Mouse (Mus musculus) hindbrain, embryonic 14.5 days (tissue): ENCODE measurements at regions not wholly inside any gene's neighbourhood (a gene's known extent, or its start where the extent isn't known, plus 50 kb on each side); places are given as distances from the start of the nearest gene placed in this dataset.

Experiments used
- ATAC-seq: fragments of 200-750 bp; cut with Nextera tagmentation; 2 replicates; pipeline ENCODE4 v1.8.0; 2017; ENCODE audit warnings: moderate number of reproducible peaks, mild to moderate bottlenecking, moderate TSS enrichment, moderate library complexity; ENCODE audit not compliant: low FRiP score
- DNase-seq: peaks from one replicate; pipeline ENCODE4 v3.0.0-alpha.2; 2015; ENCODE audit warnings: low spot score
- H3K27ac ChIP-seq: fragments of 300-500 bp; sonication (generic); 2 replicates; pipeline ENCODE4 v1.5.1; 2014; ENCODE audit warnings: mild to moderate bottlenecking, moderate library complexity
- H3K27me3 ChIP-seq: fragments of 300-500 bp; sonication (generic); 2 replicates; pipeline ENCODE4 v1.6.1; 2014; ENCODE audit warnings: mild to moderate bottlenecking, low read length, mixed read lengths; ENCODE audit not compliant: control insufficient read depth, insufficient read depth
- H3K36me3 ChIP-seq: fragments of 300-500 bp; sonication (generic); replicated peaks from 2 replicates; pipeline ENCODE4 v1.6.1; 2014; ENCODE audit not compliant: control insufficient read depth, insufficient read depth
- H3K4me1 ChIP-seq: fragments of 300-500 bp; sonication (generic); replicated peaks from 2 replicates; pipeline ENCODE4 v1.6.1; 2014; ENCODE audit warnings: antibody characterized with exemption, low read length, mixed read lengths; ENCODE audit not compliant: control insufficient read depth, insufficient read depth
- H3K4me2 ChIP-seq: fragments of 300-500 bp; sonication (generic); replicated peaks from 2 replicates; pipeline ENCODE4 v1.6.1; 2014; ENCODE audit warnings: mild to moderate bottlenecking, moderate library complexity
- H3K4me3 ChIP-seq: fragments of 300-500 bp; sonication (generic); replicated peaks from 2 replicates; pipeline ENCODE4 v1.5.1; 2014; ENCODE audit warnings: mild to moderate bottlenecking, low read length
- H3K9ac ChIP-seq: fragments of 300-500 bp; sonication (generic); 2 replicates; pipeline ENCODE4 v1.6.1; 2014
- H3K9me3 ChIP-seq: fragments of 300-500 bp; sonication (generic); 2 replicates; pipeline ENCODE4 v1.6.1; 2016; ENCODE audit warnings: low read length; ENCODE audit not compliant: control insufficient read depth
- WGBS: fragments of 180-500 bp; shearing (Covaris S2); extraction: QIAGEN DNeasy Blood & Tissue Kit; methylation state at CpG from one replicate; pipeline ENCODE4 v1.1.7; 2014; 5-methylcytosine and 5-hydroxymethylcytosine counted together

GRCm38 (mm10) chr2:122949031-122949430 is 184.0 kb downstream of the Sqor start:
- no peak for DNase-seq
- Histone ChIP-seq H3K9ac (no peak overlapping the region), H3K9me3 (no peaks in the 10 kb centered on the region), H3K27ac (no peak overlapping the region), H3K4me1 (peaks cover 9% of the 10 kb centered on the region; the same call in 1 of the 2 replicates), H3K4me2 (no peak overlapping the region), H3K4me3 (no peak overlapping the region), H3K27me3 (no peaks in the 10 kb centered on the region), H3K36me3 (no peaks in the 10 kb centered on the region)
- ATAC-seq: no peak
- WGBS: 88% methylated on average over 3 of the region's 3 CpGs

- no peak overlapping the region for H3K27ac ChIP-seq
- ATAC-seq: no peak
- no peaks in the 10 kb centered on the region for H3K9me3 ChIP-seq
- H3K36me3 ChIP-seq: no peaks in the 10 kb centered on the region
- H3K4me3 ChIP-seq: no peak overlapping the region
- H3K9ac ChIP-seq: no peak overlapping the region
- H3K4me1 ChIP-seq: no peaks in the 10 kb centered on the region
- no peak for DNase-seq
- no peaks in the 10 kb centered on the region for H3K27me3 ChIP-seq
- no peak overlapping the region for H3K4me2 ChIP-seq
- WGBS: 83% methylated on average over 4 of the region's 4 CpGs
Observed at GRCm38 (mm10) chr2:122961701-122962100, 196.7 kb downstream of the Sqor start.

- no peaks in the 10 kb centered on the region for H3K36me3 ChIP-seq
- H3K27ac ChIP-seq: no peak overlapping the region
- H3K4me2 ChIP-seq: no peak overlapping the region
- 0 out of 2 replicates have a peak, but pooled peaks cover 4% of the 10 kb centered on the region for H3K9me3 ChIP-seq
- H3K4me1 ChIP-seq: no peaks in the 10 kb centered on the region
- no peak overlapping the region for H3K4me3 ChIP-seq
- H3K27me3 ChIP-seq: no peaks in the 10 kb centered on the region
- no peak overlapping the region for H3K9ac ChIP-seq
- 84% methylated on average over 10 of the region's 10 CpGs for WGBS
- no peak for DNase-seq
- ATAC-seq: no peak
Observed at GRCm38 (mm10) chr2:122968809-122969628, 204.0 kb downstream of the Sqor start.
